Mouse (Mus musculus): ENCODE measurements at regions not wholly inside any gene's neighbourhood (a gene's known extent, or its start where the extent isn't known, plus 50 kb on each side); places are given as distances from the start of the nearest gene placed in this dataset.

DNA sequence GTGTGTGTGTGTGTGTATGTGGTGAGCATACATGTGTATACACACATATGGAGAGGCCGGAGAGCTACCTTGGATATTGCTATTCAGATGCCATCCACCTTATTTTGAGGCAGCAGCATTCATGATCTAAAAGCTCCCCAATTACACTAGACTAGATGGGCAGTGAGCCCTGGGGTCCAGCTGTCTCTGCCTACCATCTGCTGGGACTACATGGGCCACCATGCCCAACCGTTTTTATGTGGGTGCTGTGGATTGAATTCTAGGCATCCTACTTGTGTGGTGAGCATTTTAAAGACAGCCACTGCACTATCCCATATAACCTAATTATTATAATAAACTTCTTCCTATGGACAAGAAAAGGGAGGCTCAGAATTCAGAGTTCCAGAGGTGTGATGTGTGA, 172.6 kb downstream of the Gas1 start:
- DNase-seq (ENCODE audit: low read depth), result no peak

GRCm38 (mm10) chr13:60002098-60002497, 175.1 kb downstream of the Gas1 start:
- DNase-seq (ENCODE audit: low read depth), result no peak

DNA sequence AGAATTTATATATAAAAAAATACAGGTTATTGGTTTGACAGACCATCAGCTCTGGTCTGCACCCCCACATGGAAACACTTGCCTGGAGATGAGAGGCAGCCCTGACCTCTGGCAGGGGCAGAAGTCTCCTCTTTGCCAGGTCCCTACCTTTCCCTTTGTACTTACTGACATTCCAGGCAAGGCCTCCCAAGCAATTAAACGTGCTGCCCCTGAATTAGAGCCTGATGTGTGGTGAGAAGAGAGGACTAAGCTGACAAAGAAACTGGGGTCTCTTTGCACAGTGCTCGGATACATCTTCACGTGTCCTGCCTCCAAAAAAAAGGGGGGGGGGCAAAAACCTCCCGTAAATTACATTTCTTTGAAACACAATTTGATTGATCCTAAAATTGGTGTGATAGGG, 175.5 kb downstream of the Gas1 start:
- DNase-seq (ENCODE audit: low read depth), result no peak

DNA sequence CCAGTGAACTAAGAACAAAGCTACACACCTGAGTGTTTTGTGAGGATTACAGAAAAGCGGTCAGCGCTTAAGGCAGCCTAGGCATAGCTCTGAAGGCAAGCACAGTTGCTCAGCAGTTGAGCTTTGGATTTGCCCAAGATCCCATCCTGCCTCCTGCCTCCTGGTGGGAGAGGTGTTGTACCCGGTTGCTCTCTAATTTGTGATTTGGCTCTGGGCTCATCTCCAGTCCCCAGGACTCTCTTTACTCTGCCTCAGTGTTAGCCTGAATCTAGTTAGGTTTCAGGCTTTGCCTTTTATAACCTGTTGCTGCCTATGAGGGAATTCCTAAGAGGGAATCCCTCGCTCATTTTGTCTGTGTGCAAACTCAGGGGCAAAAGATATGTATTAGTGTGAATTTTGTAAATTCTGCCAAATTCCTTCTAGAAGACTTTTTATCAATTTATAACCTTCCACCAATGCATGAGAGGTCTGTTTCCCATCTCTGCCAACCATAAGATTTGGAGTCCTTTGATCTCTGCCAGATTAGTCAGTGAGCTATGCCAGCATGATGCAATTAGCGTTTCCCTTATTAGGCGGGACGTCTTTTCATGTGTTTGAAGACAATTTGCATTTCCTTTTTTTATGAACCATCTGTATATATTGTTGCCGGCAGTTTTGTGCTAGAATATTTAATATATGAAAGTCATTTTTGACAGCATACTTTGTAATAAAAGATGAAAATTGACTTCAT, 176.4 kb downstream of the Gas1 start:
- DNase-seq (ENCODE audit: low read depth), result no peak

DNA sequence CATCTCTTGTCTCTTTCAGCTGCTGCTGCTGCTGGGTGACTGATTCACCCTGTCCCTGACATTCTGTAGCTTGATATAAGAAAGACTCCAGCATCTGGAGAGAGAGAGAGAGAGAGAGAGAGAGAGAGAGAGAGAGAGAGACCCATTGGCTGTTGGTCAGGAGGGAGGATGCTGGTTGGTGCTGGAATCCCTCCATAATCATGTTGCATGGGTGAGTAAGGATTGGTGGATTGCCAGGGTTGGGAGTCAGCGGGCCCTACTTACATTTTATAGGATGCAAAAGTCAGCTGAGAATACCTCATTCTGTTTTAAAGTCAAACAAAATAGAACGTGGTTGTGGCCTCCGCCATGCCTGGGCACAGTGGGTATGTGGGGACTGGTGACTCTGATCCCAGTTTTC, 174.5 kb upstream of the Tut7 start:
- DNase-seq (ENCODE audit: low read depth), result no peak

GRCm38 (mm10) chr13:59996146-59996814, 173.3 kb upstream of the Tut7 start:
- no peak for DNase-seq (ENCODE audit: low read depth)

DNA sequence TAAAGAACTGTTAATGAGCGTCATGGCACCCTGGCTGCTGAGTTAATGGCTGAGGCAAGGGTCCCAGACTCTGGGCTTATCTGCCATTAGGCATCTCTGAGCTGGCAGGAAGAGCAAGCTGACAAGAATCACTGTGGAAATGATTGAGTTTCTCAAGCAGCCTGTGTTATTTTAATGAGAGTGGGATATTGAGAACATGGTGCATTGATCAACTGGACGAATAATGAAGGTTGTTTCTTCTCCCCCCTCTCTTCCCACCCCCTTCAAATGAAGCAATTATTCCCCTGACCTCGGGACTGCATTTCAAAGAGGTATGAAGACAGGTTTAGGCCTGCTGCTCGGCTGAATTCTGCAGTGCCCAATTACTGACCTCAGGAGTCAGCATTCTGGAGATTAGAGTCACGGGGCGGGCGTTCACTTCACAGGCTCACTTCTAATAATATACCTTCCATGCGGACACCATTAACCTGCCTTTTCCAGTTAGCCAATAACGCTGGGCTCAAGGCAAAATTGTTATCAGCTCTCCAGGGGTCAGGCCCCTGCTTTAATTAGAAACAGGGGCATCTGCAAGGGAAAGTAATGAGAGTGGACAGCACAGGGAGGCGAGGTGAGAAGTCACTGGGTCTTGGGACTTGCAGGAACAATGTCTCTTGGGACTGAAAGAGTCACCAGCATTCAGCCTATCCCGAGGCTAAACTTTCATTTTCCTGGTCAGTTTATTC, 170.0 kb upstream of the Tut7 start:
- no peak for DNase-seq (ENCODE audit: low read depth)

- no peak for DNase-seq (ENCODE audit: low read depth)
Observed at GRCm38 (mm10) chr13:59992346-59992745, 169.4 kb upstream of the Tut7 start.

DNA sequence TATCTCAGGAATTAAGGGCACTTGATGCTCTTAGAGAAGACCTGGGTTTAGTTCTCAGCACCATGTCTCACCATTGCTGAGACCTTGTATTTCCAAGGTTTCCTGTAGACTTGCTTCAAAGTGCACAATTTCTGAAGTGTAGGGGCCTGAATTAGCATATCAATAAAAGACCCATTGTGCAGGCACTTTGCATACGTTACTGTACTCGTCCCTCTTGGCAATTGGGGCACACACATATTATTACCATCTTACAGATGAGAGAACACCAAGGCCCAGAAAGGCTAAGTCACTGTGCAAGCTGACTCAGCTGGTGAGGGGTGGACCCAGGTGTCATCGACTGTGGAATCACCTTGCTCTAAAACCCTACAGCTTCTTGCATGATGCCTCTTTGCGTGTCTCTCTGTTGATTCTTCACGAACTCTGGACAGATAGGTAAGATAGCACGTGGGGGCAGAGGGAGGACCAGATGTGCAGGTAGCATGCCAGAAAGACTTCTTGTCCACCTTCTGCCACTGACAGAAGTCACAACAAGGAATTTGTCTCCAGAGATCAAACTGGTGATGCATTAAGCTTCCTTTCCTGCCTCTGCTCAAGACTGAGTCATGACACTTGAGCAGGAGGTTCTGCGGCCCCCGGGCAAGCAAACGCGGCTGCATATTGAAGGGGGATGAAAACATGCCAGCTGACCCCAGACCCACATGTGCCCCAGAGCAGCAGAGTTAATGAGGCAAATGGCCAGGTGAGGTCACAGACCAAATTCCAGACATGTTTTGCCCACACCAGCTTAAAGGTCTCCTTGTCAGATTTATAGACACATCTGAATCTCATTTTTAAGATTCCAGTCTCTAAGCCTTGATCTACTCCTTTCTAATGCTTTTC, 167.7 kb upstream of the Tut7 start:
- DNase-seq (ENCODE audit: low read depth), result no peak

DNA sequence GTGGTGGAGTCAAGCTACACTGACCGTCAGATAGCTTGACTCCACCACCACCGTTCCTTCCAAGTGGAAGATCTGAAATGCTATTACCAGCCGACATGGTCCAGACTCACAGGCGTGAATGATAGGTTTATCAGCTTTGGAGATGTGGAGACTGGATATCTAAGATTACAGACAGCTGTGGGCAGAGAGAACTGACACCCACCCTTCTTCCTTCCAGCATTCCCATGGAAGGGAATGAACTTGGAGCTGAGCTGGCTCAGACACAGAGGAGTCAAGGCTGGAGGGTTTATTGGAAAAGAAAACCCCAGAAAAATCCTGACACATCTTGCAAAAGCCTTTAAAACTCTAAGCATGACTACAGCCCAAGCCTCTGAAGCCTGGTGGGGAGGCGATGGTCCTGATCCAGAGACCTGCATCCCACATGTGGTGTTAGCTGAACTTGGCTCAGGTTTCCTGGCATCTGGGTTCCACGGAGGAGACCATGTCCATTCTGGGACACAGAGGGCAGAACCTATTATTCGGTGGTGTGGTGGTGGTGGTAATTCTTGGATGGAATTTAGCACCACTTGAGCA, 165.5 kb upstream of the Tut7 start:
- DNase-seq (ENCODE audit: low read depth), result no peak

- no peak for DNase-seq (ENCODE audit: low read depth)
Observed at GRCm38 (mm10) chr13:59976425-59976824, 153.5 kb upstream of the Tut7 start.

GRCm38 (mm10) chr13:59972093-59972427, 149.1 kb upstream of the Tut7 start:
- no peak for DNase-seq (ENCODE audit: low read depth)

DNA sequence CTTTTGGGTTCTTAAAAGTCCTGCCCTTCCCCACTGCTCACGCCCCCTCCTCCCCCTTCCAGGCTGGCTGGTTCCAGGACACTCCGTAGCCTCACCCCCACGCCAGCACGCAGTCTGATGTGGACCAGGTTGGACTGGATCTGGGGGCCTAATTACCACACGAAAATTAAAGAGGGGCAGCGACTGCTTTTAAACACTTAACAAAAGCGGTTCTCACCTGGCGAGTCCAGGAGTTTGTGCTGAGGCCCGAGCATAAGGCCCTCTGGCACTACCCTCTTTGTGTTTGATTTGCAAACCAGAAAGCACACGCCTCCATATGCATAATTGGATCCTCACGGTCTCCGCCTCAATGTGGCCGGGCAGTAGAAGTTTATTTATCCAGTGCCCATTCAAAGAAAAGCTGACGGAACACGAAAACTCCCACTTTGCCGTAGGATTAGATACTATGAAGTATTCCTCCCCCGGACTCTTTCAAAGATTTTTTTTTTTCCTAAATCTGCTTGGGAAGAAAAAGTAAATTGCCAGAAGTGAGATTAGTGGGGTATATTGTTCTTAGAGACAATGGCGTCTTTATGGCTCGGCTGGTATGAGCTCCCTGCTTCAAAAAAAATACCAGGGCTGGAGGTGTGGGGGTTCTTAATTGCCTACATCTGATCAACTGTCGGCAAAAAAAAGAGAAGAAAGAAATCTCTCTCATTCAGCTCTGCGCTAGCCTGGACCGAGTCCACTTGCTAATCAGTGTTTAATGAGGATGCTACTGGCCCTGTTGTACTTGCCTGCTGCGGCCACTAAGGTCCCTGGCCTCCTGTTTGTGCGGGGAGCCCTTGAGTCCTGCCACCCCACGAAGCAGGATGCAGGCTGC, 148.5 kb upstream of the Tut7 start:
- DNase-seq (ENCODE audit: low read depth), result no peak

GRCm38 (mm10) chr13:59970430-59970829, 147.5 kb upstream of the Tut7 start:
- DNase-seq (ENCODE audit: low read depth), result no peak

- DNase-seq (ENCODE audit: low read depth), result no peak
Observed at GRCm38 (mm10) chr13:59969484-59969883, 146.5 kb upstream of the Tut7 start.

DNA sequence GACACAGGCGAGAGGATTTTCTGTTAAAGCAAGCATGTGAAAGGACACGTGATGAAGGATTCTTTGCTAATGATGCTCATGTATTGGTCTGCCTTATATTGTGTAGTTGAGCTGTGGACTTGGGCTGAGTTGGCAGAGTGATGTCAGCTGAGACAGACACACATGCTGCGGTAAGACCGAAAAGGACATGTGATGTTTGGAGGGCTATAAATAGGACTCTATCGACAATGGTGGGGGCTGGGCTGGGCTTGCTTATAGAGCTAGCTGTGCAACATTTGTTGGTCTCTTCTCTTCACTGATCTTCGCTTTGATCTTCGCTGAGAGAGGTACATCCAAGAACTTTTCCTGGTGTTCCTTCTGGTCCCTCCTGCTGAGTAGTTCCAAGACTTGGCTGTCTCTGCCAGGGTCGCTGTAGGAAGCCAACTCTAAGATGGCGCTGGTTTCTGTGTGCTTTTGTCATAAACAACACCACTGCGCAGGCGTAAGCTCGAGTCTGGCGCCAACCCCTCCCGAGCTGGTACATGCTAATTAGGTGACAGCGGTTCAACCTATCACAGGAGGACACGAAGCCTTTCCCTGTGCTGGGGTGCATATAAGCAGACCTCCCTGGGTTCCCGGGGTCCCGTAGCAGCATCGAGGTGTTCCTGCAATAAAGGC, 145.8 kb upstream of the Tut7 start:
- DNase-seq (ENCODE audit: low read depth), result no peak

DNA sequence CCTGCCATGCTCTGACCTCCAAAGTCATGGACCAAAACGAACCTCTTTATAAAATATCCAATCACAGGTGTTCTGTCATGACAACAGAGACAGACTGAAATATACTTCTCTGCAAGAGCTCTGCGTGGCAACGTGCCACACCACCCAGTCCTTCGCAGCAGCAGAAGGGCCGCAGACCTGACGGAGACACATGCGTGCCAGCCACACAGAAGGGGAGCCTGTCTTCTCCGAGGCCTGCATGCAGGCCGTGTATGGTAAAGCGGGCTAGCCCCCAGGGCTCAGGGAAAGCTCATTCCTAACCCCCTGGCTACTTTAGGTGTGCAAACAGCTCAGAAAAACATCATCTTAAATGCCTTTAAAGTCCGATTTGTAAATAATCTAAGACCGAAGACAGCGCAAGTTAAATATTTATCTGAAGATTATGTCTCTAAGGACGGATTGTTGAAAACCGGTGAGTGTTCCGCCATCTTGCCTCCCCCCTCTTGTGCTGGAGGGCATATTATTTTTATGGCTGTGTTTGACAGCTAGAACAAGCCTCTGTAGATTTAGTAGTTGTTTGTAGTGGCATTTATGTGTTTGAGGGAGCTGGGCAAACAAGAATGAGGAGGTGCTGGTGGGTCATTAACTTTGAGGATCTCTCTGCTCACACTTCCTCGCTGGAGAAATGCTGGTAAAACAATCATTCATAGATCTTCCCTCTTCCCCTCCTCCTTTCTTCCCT, 143.7 kb upstream of the Tut7 start:
- no peak for DNase-seq (ENCODE audit: low read depth)

- no peak for DNase-seq (ENCODE audit: low read depth)
Observed at GRCm38 (mm10) chr13:59964981-59965380, 142.0 kb upstream of the Tut7 start.
